Mouse (Mus musculus) stomach, embryonic 16.5 days (tissue): ENCODE results near the gene Fam71e2. TPM values are rescaled to one million over a fixed set of nuclear protein-coding genes. Genes with fewer than 3 reads are reported as not detected.
A peak's percentile ranks its signal among the peaks of the same experiment; 100 is the strongest.

Experiments
- ATAC-seq: fragments of 200-750 bp; cut with Nextera tagmentation; 2 replicates; pipeline ENCODE4 v1.8.0; 2017; ENCODE audit warnings: moderate number of reproducible peaks, moderate TSS enrichment; ENCODE audit not compliant: insufficient read depth, low FRiP score
- H3K27ac ChIP-seq: fragments of 300-500 bp; sonication (generic); 2 replicates; pipeline ENCODE4 v1.5.1; 2014; ENCODE audit warnings: low read length
- H3K27me3 ChIP-seq: fragments of 300-500 bp; sonication (generic); 2 replicates; pipeline ENCODE4 v1.6.1; 2014; ENCODE audit warnings: low read length, control low read depth, mixed read lengths; ENCODE audit not compliant: control insufficient read depth, insufficient read depth
- H3K36me3 ChIP-seq: fragments of 300-500 bp; sonication (generic); 2 replicates; pipeline ENCODE4 v1.6.1; 2014; ENCODE audit warnings: low read length; ENCODE audit not compliant: control insufficient read depth, insufficient read depth
- H3K4me1 ChIP-seq: fragments of 300-500 bp; sonication (generic); 2 replicates; pipeline ENCODE4 v1.6.1; 2014; ENCODE audit warnings: low read length, control low read depth, mixed read lengths; ENCODE audit not compliant: control insufficient read depth, insufficient read depth
- H3K4me2 ChIP-seq: fragments of 300-500 bp; sonication (generic); 2 replicates; pipeline ENCODE4 v1.6.1; 2014; ENCODE audit warnings: low read depth, low read length, mixed read lengths
- H3K4me3 ChIP-seq: fragments of 300-500 bp; sonication (generic); replicated peaks from 2 replicates; pipeline ENCODE4 v1.5.1; 2014; ENCODE audit warnings: mild to moderate bottlenecking, low read length
- H3K9ac ChIP-seq: fragments of 300-500 bp; sonication (generic); 2 replicates; pipeline ENCODE4 v1.6.1; 2014; ENCODE audit warnings: low read length
- H3K9me3 ChIP-seq: fragments of 300-500 bp; sonication (generic); replicated peaks from 2 replicates; pipeline ENCODE4 v1.6.1; 2016; ENCODE audit warnings: low read length, control low read depth; ENCODE audit not compliant: control insufficient read depth
- WGBS: fragments of 180-500 bp; shearing (Covaris S2); extraction: QIAGEN DNeasy Blood & Tissue Kit; methylation state at CpG from one replicate; pipeline ENCODE4 v1.1.7; 2014; 5-methylcytosine and 5-hydroxymethylcytosine counted together
- polyA plus RNA-seq: library from polyadenylated mRNA; unstranded; fragments of >200 nt; fragmentation: Nextera tagmentation; extraction: Ambion mirVana; gene quantifications from 2 replicates; pipeline ENCODE4 v1.2.1, GENCODE M21; 2015

Fam71e2 gene
- polyA plus RNA-seq, 1 experiment from 2014 or later = not detected

- peaks cover 16% of the 10 kb centered on the region for H3K27me3 ChIP-seq
- H3K9ac ChIP-seq = 0 out of 2 replicates have a peak within 1 kb of the TSS, but pooled peaks have one; percentile 18
- H3K9me3 ChIP-seq = no peaks in the 10 kb centered on the region
- 67% methylated on average over 2 of the region's 2 CpGs for WGBS
- ATAC-seq = no peak
- no peak within 1 kb of the TSS for H3K27ac ChIP-seq
- no peaks in the 10 kb centered on the region for H3K36me3 ChIP-seq
- peaks cover 14% of the 10 kb centered on the region for H3K4me1 ChIP-seq
- H3K4me2 ChIP-seq = no peak within 1 kb of the TSS
- no peak within 1 kb of the TSS for H3K4me3 ChIP-seq
These were observed 11.7 kb upstream of the Fam71e2 start, which contains the start of the genes Il11 and Tmem190 for GRCm38 (mm10) chr7:4782759-4783158. TSS of gene Il11 (minus strand) at chr7:4782859. TSS of gene Tmem190 (plus strand) at chr7:4782937.

GRCm38 (mm10) chr7:4782130-4782529 lies 11.0 kb upstream of the Fam71e2 start:
- Histone ChIP-seq H3K27ac (no peak overlapping the region), H3K4me3 (no peak overlapping the region), H3K9ac (no peak overlapping the region), H3K36me3 (no peaks in the 10 kb centered on the region), H3K27me3 (peaks cover 22% of the 10 kb centered on the region), H3K4me2 (no peak overlapping the region), H3K4me1 (peaks cover 21% of the 10 kb centered on the region), H3K9me3 (no peaks in the 10 kb centered on the region)
- no peak for ATAC-seq
- WGBS = 44% methylated on average over 3 of the region's 3 CpGs

- Histone ChIP-seq H3K4me1 (peaks cover 27% of the 10 kb centered on the region), H3K9ac (no peak overlapping the region), H3K9me3 (no peaks in the 10 kb centered on the region), H3K36me3 (no peaks in the 10 kb centered on the region), H3K4me3 (no peak overlapping the region), H3K27me3 (peaks cover 44% of the 10 kb centered on the region), H3K4me2 (no peak overlapping the region), H3K27ac (no peak overlapping the region)
- no peak for ATAC-seq
- 27% methylated on average over 5 of the region's 5 CpGs for WGBS
These were observed 8.8 kb upstream of the Fam71e2 start for GRCm38 (mm10) chr7:4779921-4780320.

- H3K4me1 ChIP-seq = peaks cover 27% of the 10 kb centered on the region
- H3K4me3 ChIP-seq = no peak overlapping the region
- no peak overlapping the region for H3K4me2 ChIP-seq
- no peaks in the 10 kb centered on the region for H3K9me3 ChIP-seq
- no peaks in the 10 kb centered on the region for H3K36me3 ChIP-seq
- no peak overlapping the region for H3K27ac ChIP-seq
- peaks cover 44% of the 10 kb centered on the region for H3K27me3 ChIP-seq
- peak overlapping the region; percentile 65; the same call in 1 of the 2 replicates for H3K9ac ChIP-seq
- 11% methylated on average over 20 of the region's 20 CpGs for WGBS
- ATAC-seq = no peak
These were observed 6.9 kb upstream of the Fam71e2 start for GRCm38 (mm10) chr7:4777851-4778637.

GRCm38 (mm10) chr7:4776861-4777830 lies 6.0 kb upstream of the Fam71e2 start:
- Histone ChIP-seq H3K9ac (peak overlapping the region; percentile 65), H3K4me1 (peaks cover 27% of the 10 kb centered on the region), H3K9me3 (no peaks in the 10 kb centered on the region), H3K27ac (no peak overlapping the region), H3K4me2 (peak overlapping the region; percentile 70), H3K27me3 (peaks cover 44% of the 10 kb centered on the region), H3K36me3 (no peaks in the 10 kb centered on the region), H3K4me3 (peak overlapping the region; percentile 47)
- WGBS = 2% methylated on average over 38 of the region's 56 CpGs
- ATAC-seq = peak; percentile 76

- Histone ChIP-seq H3K27me3 (peaks cover 44% of the 10 kb centered on the region), H3K4me2 (no peak overlapping the region), H3K4me1 (peaks cover 21% of the 10 kb centered on the region), H3K27ac (no peak overlapping the region), H3K9ac (no peak overlapping the region), H3K36me3 (no peaks in the 10 kb centered on the region), H3K9me3 (no peaks in the 10 kb centered on the region), H3K4me3 (no peak overlapping the region)
- no peak for ATAC-seq
- 52% methylated on average over 10 of the region's 10 CpGs for WGBS
These were observed 5.0 kb upstream of the Fam71e2 start for GRCm38 (mm10) chr7:4776131-4776530.

GRCm38 (mm10) chr7:4764946-4765710 lies 6.0 kb downstream of the Fam71e2 start:
- Histone ChIP-seq H3K9ac (no peak overlapping the region), H3K4me1 (no peaks in the 10 kb centered on the region), H3K27ac (no peak overlapping the region), H3K27me3 (no peaks in the 10 kb centered on the region), H3K36me3 (no peaks in the 10 kb centered on the region), H3K9me3 (no peaks in the 10 kb centered on the region), H3K4me2 (no peak overlapping the region), H3K4me3 (0 out of 2 replicates have a peak overlapping the region, but pooled peaks have one; percentile 7)
- 12% methylated on average over 4 of the region's 4 CpGs for WGBS
- no peak for ATAC-seq

GRCm38 (mm10) chr7:4759670-4760069 lies 11.4 kb downstream of the Fam71e2 start:
- WGBS = 40% methylated on average over 1 of the region's 1 CpGs
- Histone ChIP-seq H3K4me1 (no peaks in the 10 kb centered on the region), H3K27ac (no peak overlapping the region), H3K9me3 (no peaks in the 10 kb centered on the region), H3K9ac (no peak overlapping the region), H3K27me3 (no peaks in the 10 kb centered on the region), H3K36me3 (no peaks in the 10 kb centered on the region), H3K4me2 (no peak overlapping the region), H3K4me3 (no peak overlapping the region)
- ATAC-seq = no peak
